Mouse (Mus musculus) frontal cortex, postnatal 36 days (tissue): ENCODE measurements around the gene Tmem199.
"Not testable (repeated sequence)": the region's sequence is repeated elsewhere in the genome, so short reads cannot be mapped to it uniquely, and the experiment has no call there.

Experiments
- DNase-seq, 2 experiments: peaks; one replicate each; pipeline ENCODE4 v3.0.0; 2022; ENCODE audit warnings: low spot score in 2 of 2

Tmem199 gene

GRCm38 (mm10) chr11:78512025-78512957 is at the start of gene Tmem199, which contains the start of gene Poldip2:
TSS of gene Tmem199 (minus strand) at chr11:78512172.
TSS of gene Poldip2 (plus strand) at chr11:78512193.
- peak; percentile 85 to 89 for DNase-seq

- DNase-seq = peak; percentile 62 to 85
These were observed 48.5 kb upstream of the Tmem199 start for GRCm38 (mm10) chr11:78560447-78560846.

GRCm38 (mm10) chr11:78557241-78557640 is 45.3 kb upstream of the Tmem199 start:
- DNase-seq = no peak

GRCm38 (mm10) chr11:78556070-78556469 is 44.1 kb upstream of the Tmem199 start:
- no peak for DNase-seq

- no peak for DNase-seq
These were observed 43.7 kb upstream of the Tmem199 start for GRCm38 (mm10) chr11:78555623-78556022.

- DNase-seq = no peak
These were observed 39.1 kb upstream of the Tmem199 start for GRCm38 (mm10) chr11:78551059-78551398.

GRCm38 (mm10) chr11:78550168-78551058 is 38.4 kb upstream of the Tmem199 start, which contains the start of gene Tmem97:
TSS of gene Tmem97 (minus strand) at chr11:78550777.
- DNase-seq = peak; percentile 91 to 97

- no peak for DNase-seq
These were observed 37.6 kb upstream of the Tmem199 start for GRCm38 (mm10) chr11:78549491-78549987.

- no peak for DNase-seq
These were observed 35.9 kb upstream of the Tmem199 start for GRCm38 (mm10) chr11:78547718-78548460.

- no peak for DNase-seq
These were observed 33.2 kb upstream of the Tmem199 start for GRCm38 (mm10) chr11:78545181-78545580.

GRCm38 (mm10) chr11:78544449-78545111 is 32.6 kb upstream of the Tmem199 start:
- no peak for DNase-seq

- no peak for DNase-seq
These were observed 28.4 kb upstream of the Tmem199 start for GRCm38 (mm10) chr11:78540358-78540757.

GRCm38 (mm10) chr11:78536690-78537084 is 24.7 kb upstream of the Tmem199 start:
- DNase-seq = no peak

- DNase-seq = peak; percentile 97 to 98
These were observed 24.2 kb upstream of the Tmem199 start, which contains the start of the genes Tnfaip1 and Ift20 for GRCm38 (mm10) chr11:78536080-78536689. TSS of gene Tnfaip1 (minus strand) at chr11:78536332. TSS of gene Ift20 (plus strand) at chr11:78536361.

- DNase-seq = no peak
These were observed 23.6 kb upstream of the Tmem199 start for GRCm38 (mm10) chr11:78535376-78536079.

GRCm38 (mm10) chr11:78534516-78534915 is 22.5 kb upstream of the Tmem199 start:
- no peak for DNase-seq

- not testable (repeated sequence) for DNase-seq
These were observed 19.5 kb upstream of the Tmem199 start for GRCm38 (mm10) chr11:78531515-78531914.

GRCm38 (mm10) chr11:78531046-78531445 is 19.1 kb upstream of the Tmem199 start:
- DNase-seq = no peak

GRCm38 (mm10) chr11:78530001-78530400 is 18.0 kb upstream of the Tmem199 start:
- DNase-seq = no peak

GRCm38 (mm10) chr11:78528714-78529113 is 16.7 kb upstream of the Tmem199 start:
- no peak for DNase-seq
